Mouse (Mus musculus): Measurements from ENCODE around the gene P2rx3. TPM values are rescaled to one million over a fixed set of nuclear protein-coding genes. Genes with fewer than 3 reads are reported as not detected.

Gene P2rx3
- polyA plus RNA-seq, 2 experiments from 2014 or later, result 0.46 TPM; not detected in 1

DNA sequence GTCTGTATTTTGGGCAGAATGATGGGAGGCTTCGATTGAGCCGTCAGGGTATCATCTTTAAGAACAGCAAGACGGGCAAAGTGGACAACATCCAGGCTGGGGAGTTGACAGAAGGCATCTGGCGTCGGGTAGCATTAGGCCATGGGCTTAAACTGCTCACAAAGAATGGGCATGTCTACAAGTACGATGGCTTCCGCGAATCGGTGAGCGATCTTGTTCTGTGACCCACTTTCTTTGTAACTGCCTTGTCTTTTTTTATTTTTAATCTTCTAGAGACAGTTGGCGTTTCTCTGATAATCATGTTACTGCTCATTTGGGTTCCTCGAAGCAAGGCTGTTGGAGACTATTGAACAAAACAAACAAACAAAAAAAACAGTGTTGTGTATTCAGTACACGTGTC, 1.1 kb upstream of the P2rx3 start:
- ATAC-seq, result no peak

DNA sequence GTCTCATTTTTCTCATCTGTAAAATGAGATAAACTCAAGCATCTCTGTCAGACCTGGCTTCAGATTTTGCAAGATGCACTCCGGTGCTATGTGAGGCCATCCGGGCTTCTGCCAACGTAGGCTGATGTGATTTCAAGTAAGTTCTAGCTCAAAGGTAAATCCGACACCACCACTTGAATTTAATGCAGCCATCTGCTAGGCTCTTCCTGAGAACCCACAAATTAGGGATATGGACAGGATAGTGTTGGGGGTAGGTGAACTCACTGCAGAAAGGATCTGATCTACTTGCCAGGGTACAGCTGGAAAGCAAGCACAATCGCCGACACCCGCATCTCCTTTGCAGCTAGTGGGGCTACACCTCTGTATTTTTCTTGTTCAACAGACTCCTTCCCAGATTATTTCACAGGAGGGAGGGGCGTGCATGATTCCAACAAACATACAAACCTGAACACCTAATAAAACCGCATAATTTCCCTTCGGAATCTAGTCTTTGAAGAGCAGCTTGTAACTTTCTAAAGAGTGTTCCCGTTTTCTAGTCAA, 685 bp downstream of the P2rx3 start:
- ATAC-seq, result peak; percentile 14

DNA sequence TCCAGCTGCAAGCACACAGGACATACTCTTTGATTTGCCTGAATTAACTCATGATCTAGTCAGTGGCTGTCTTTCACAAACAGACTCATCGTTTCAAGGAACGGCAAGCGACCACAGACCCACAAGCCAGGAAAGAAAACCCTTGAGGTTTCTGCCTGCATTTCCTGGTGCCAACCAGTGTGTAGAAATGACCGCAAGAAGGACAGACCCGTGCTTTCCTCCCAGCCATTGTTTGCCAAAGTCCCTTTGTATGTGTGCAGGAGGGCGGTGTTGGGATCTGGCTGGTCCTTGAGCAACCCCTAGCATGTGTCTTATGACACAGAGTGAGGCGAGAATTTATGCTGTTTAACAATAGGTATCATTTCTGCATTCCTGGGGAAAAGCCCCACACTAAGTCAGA, 3.1 kb downstream of the P2rx3 start:
- no peak for ATAC-seq

DNA sequence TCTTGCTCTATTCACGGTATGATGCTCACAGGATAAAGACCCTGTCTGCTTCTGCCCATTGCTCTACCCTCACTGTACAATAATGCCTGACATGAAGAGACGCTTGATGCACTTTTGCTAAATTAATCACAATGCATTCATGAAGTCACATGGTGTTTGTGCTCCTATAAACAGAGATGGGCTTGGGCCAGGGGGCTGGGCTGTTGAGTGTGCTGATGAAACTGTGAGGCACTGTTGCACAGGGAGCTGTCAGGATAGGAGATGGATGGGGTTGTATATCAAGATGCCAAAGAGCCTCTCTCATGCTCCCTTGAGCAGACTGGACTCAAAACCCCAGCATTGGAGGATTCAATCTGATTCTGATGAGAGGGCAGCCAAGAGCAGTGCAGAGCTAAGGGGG, 4.1 kb downstream of the P2rx3 start:
- ATAC-seq, result no peak

DNA sequence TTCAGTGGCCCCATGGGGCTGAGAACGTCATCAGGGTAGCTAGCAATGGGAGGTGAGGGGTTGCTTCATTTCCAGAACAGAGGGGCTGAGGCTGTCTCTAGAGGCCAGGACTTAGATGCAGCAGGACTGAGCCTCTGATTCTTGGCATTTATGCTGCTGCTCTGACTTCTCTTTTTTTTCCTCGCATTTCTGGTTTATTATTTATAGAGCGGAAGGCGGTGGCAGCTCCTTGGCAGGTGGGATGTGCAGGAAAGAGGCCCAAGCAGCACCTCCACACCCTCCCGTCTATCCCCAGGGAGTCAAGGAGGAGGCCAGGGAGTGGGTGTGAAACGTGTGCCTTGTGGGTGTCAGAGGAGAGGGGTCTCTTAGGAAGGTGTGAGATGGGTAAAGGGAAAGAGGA, 6.3 kb downstream of the P2rx3 start:
- no peak for ATAC-seq

DNA sequence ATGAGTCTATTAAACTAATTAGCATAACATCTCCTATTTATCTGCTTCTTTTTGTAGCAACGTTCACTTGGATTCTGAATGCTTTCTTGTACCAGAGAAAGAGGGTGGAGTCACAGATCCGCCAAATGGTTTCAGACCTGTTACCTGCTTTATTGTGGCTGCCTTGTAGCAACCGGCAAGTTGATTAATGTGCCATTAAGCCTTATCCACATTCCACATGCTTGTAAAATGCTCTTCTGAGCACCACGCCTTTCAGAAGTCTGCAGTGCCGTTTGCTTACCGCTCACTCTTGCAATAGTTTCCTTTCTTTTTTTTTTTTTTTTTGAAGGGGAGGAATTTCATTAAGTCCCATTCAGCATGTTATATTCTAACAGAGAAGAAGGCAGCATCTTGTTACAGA, 7.4 kb downstream of the P2rx3 start:
- no peak for ATAC-seq

DNA sequence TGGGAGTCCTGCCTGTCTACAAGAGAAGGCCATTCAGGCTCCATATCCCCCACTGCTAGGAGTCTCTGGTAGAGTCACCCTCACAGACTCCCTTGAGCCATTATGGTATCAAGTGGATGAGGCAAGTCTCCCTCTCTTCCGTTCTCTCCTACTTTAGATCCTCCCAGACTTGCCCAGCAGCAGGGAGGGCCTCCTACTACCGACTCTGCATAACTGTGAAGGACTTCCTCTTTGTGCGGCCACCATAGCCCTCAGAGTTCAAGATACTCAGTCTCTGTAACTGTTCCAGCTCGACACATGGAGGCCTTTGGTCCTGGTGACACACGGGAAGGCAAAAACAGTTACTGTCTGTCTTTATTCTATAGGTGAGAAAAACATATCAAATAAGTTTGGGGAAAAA, 10.0 kb downstream of the P2rx3 start:
- ATAC-seq, result no peak

DNA sequence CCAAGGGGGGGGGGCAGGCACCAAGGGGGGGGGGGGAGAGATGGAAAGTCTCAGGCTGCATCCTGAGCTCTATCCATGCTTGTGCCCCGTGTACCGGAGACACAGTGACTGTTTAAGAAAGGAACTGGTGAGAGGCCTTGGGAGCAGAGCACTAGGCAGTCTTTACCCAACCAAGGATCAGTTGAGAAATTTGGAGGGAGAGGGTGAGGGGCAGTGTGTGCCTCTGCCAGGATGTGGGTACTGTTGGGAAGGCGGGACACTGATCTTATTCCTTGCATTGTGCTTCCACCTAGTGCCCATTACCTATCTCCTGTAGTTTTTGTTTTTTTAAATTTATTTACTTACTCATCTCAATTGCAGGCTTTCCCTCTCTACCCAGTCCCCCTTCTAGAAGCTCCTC, 11.1 kb downstream of the P2rx3 start:
- ATAC-seq, result no peak

DNA sequence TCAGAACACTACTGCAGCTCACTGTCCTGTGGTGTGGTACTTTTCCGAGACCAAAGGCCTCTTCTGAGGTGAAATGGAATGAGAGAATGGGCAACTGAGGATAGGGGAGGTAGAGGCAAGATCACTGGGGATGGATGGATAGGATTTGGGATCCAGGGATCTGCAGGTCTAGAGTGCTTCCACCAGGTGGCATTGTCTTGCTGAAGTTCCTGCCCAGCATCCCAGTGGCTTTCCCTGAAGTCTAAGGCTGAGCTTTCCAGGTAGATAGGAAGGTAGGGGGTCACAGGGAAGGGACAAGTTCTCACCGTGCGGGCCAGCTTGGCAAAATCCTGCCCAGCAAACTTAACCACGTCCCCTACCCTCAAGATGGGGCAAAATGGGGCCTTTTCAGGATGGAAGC, 15.2 kb downstream of the P2rx3 start:
- no peak for ATAC-seq

DNA sequence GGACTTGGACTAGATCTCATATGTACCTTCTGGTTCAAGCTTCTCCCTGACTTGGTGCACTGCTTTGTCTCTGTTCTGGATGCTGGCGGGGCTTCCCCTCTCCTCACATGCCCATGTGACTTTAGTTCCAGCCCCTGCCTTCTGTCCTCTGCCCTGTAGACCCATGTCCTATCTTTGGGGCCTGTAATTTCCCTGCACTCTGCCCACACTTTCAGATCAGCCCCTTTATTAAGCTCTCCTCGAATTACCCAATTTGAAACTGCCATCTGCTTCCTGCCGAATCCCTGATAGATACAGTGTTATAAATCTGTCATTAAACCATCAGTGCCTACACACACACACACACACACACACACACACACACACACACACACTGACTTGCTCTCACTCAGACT, 22.7 kb downstream of the P2rx3 start:
- no peak for ATAC-seq

DNA sequence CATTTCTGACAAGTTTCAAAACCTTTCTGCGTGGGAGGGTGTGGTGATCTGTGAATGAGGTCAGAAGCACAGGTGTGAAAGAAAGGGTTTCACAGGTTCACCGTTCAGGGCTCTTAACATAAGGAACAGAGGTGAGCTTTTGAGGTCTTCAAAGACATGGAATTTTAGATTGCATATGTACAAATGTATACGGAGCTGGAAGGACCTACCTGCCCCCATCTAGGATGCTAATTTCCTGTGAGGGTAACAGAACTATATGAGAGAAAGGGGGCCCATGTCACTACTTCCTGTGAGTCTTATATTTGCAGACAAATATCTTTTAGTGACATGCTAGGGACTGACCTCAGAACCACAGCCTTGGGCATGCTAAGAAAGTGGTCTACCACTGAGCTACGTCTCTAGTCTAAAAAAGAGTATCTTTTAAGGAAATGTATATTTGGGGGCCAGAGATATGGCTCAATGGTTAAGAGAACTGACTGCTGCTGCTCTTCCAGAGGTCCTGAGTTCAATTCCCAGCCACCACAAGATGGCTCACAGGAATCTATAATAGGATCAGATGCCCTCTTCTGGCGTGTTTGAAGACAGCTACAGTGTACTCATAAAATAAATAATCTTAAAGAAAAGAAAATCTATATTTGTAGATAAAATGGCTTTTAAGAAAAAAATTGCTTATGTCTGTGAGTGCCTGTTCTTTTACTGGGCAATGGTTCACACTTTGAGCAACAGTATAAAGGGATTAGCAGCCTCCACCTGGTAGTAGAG, 23.3 kb downstream of the P2rx3 start:
- no peak for ATAC-seq

DNA sequence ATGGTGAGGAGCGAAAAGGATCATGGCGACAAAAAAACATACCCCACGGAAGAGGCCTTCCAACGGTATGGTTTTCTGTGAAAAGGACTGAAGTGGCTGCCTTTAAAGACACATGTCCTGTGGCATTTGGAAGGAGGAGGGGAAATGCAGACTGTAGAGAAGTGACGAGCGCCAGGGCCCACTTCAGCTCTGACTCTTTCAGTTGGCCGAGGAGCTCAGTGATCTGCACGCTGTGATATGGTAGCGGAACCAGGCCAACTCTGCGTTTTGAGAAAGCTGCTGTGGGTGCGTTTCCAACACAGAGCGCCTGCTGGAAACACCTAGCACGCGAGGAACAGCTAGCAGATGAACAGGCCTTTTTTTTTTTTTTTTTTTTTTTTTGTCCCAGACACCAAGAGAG, 24.6 kb downstream of the P2rx3 start:
- ATAC-seq, result no peak

DNA sequence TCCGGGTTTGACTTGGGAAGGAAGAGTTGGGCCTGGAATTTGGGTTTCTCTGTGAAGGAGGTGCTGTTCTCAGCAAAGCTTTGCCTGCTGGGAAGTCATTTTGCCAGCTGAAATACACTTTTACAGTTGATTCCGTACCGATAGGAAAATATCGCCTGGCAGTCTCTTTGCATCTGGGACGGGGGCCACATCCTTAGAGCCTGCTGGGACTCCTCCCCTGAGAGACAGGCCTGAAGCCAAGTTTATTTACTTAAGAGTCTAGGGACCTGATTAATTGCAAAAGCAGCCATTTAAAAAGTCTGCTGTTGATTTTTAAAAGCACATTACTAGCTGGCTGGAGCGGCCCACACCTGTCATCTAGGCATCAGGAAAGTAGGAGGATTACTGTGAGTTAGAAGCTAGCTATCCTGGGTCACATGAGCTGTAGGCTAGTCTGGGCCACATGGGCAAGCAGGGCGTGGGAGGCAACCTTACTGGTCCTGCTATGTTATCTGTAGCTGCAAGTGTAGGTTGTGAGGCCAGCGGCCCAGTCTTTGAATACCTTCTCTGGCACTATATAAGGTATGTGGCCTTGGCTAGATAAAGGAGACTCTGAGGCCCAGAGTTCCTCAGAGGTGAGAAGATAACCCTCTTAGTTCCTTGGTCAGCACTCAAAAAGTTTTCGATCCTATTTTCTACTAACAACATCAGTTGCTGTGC, 25.2 kb downstream of the P2rx3 start:
- no peak for ATAC-seq

DNA sequence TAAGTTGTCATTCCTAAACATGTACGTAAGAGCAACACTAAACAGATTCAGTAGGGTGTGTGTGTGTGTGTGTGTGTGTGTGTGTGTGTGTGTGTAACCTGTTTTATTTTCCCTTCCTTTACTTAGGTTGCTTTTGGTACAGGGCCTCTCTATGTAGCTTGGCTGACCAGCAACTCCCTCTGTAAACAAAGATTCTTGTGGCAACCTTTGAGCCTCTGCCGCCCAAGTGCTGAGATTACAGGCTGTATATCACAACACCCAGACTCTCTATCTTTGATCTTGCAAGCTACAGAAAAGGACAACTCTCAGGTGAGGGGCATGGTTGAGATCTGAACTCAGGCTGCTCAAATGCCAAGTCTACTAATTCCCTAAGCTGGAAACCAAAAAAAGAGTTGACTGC, 28.1 kb downstream of the P2rx3 start:
- no peak for ATAC-seq

DNA sequence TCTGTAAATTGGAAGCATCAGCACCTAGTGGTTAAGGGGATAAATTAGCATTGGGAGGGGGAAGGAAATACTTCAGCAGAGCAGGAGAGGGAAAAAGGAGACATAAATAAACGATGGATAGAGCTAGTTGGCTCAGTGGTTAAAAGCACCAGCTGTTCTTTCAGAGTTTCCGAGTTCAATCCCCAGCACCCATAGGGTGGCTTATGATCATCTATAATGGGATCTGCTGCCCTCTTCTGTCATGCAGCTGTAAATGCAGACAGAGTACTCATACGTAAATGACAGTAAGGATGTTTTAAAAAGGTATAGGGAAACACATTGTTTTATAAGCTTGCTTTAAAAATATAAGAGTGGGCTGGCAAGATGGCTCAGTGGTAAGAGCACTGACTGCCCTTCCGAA, 29.5 kb downstream of the P2rx3 start:
- ATAC-seq, result peak; percentile 78

DNA sequence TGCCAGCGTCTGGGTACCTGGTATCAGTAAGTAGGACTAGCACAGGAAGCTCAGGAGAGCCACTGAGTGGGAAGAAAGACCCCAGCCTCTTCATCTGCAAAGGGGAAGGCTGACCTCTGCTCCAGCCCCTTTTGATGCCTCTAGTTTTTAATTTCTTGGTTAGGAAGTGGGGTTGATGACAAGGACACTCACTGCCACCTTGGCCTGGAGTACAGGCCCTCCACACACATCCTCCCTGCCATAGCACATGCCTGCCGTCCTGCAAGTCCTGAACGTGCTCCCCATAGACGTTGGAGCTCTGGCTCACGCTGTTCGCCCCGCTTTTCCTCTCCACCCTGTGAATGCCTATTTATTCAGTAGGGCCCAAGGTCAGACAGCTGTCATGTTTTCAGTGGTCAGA, 30.7 kb downstream of the P2rx3 start:
- no peak for ATAC-seq

DNA sequence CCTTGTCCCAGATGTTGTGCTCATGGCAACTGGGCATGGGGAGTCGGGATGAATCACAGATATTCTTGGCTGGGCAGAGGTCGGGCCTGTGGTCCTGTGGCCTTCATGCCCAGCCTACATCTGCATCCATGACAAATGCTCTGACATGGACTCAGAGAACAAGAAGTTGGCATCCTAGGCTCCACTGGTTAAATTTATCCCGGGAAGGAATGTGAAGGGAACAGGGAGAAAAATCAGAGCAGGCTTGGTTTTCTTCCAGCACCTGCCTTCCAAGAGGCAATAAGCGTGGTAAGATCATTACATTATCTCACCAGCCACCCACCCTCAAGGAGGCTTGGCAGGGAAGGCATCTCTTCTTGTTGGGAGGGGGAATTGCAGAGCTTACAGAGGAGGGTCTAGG, 32.9 kb downstream of the P2rx3 start:
- no peak for ATAC-seq

DNA sequence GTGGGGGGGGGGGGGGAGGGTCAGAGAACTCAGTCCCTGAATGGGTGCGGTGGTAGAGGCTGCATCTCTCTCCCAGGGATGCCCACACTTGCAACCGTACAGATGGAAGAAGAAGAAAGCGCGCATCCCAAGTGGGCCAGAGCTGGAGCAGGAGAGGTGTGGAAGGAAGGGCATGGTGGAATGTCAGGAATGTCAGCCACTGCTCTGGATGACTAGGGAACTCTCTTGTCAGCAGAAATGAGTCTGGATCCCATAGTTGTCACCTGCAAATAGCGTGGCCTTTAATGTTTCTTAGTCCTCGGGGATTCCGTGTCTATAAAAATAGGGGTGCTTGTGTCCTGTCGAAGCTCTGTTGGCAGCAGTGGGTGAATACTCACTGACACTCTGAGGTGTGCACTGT, 34.7 kb downstream of the P2rx3 start:
- no peak for ATAC-seq

DNA sequence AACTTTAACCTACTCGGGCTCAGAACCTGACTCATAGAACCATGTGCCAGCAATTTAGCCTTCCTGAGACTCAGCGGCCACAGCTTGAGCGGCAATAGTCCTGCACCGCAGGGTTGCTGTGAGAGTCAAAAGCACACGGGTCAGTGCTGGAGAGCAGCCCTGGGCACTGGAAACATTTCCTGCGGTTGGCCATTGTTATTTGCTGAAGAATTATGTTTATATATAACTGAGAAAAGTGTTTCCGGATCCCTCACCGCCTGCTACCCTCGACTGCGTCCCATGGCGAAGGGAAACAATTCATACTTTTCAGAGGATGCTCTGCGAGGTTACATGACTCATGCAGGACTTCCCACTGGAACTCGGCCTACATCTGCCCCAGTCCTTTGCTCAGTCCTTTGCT, 35.8 kb downstream of the P2rx3 start:
- no peak for ATAC-seq

DNA sequence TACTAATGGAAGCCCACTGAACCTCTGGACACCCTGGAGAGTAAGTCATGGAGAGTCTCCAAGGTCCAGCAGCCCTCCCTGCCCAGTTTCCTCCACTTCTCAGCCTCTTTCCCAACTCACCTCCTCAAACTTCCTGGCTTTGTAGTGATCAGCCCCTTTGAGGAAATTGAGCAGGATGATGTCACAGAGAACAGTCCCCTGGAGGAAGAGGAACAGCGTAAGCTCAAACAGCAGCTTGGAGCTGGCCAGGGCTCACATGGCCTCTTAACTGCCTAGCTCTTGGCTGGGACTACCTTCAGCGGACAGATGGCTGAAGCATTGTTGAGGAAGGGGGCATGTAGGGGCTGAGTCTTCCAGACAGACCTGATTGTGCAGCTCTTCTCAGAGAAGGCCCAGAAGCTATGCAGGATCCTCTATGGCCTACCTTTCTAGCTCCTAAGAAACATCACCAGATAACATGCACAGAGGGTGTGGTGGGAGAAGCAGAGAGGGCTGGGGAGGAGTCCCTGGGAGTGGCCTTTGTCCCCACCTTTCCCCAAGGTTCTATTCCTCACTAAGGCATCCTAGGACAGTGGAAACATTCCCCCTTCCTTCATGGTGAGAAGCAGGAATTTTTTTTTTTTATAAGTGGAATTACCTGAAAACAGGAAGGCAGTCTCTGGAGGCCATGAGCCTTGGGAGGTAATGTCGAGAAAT, 37.6 kb downstream of the P2rx3 start:
- no peak for ATAC-seq

DNA sequence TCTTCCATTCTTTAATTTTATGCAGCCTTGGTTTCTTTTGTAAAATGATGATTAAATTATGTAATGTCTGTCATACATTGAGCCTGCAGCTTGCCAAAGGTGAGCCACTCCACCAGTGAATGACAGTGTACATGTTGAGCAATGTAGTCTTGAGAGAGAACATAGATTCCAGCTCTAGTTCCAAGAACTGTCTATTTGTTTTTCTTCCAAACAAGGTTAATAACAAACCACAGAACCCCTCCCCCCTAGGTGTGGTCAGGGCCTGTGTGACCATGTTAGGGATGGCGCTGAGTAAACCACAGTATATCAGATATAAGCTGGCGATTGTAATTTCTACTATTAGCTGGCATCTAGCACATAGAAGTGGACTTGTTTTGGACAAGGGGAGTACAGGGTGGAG, 40.9 kb downstream of the P2rx3 start:
- ATAC-seq, result no peak

DNA sequence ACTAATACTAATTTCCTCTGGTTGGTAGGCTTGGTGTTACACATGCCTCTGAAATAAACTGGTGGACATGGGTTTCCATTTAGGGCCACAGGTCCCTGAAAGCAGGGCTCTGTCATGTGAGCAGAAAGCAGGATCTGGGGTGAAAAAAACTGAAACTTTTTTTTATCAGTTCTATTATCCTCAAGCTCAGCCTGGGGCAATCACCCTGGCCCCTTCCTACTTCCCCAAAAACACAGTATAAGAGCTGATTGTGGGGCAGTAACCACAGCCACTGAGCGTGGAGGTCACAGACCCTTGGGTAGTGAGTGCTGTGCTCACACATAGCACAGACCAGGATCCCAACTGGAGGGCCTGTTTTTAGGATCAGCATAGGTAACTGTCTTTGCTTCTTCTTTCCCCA, 49.3 kb downstream of the P2rx3 start, which contains the start of gene Prg3:
Prg3 (plus strand) TSS at position 286 of the 400 bp plus-strand sequence.
- ATAC-seq, result no peak

DNA sequence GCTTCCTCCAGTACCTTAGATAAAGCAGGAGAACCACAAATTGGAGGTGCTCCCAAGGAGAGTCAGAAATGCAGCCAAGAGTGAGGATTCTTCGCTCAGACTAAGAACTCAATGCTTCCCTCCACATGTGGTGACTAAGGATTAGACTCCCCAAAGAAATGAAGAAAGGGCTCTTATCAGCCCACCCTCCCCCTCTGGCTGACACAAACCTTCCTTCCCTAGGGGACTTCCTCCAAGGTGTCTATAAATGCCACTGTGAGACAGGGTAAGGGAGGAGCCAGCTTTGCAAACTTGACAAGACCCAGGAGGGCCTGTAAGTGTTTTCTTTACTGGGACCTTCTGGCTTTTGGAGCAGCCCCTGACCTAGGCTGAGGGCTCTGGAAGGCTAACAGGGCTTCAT, 57.1 kb downstream of the P2rx3 start, which contains the start of gene Prg2:
Prg2 (plus strand) TSS at position 274 of the 400 bp plus-strand sequence.
- no peak for ATAC-seq

DNA sequence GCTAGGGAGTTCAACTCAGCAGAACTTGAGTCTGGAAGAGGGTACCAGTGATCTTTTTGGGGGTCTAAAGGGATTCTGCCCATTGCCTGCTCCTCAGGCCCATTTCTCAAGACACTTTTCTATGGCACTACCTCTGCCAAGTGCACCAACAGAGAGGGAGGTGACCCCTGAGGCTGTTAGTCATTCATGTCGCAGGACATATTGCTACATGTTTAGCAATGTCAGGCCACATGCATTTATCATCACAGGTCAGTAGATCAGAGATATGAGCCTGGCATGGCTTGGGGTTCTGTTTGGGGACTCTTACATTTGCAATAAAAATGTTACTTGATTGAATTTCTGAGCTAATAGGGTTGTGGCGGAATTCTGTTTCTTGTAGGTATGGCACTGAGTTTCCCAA, 61.7 kb downstream of the P2rx3 start:
- no peak for ATAC-seq
